Mouse (Mus musculus) G1E-ER4 (cell line): Measurements from ENCODE around the gene Atxn1. TPM values are rescaled to one million over a fixed set of nuclear protein-coding genes. Genes with fewer than 3 reads are reported as not detected.

Experiments
- GATA1 ChIP-seq: IDR thresholded peaks from one replicate; pipeline ENCODE4 v1.8.0; 2012; ENCODE audit warnings: low read length, inconsistent platforms
- polyA plus RNA-seq: library from polyadenylated mRNA; stranded (reverse); fragments of >175 nt; gene quantifications from 2 replicates; pipeline ENCODE4 v1.2.3, GENCODE M21; 2012

The Atxn1 gene
- polyA plus RNA-seq, 1 experiment: 5.5 TPM

DNA sequence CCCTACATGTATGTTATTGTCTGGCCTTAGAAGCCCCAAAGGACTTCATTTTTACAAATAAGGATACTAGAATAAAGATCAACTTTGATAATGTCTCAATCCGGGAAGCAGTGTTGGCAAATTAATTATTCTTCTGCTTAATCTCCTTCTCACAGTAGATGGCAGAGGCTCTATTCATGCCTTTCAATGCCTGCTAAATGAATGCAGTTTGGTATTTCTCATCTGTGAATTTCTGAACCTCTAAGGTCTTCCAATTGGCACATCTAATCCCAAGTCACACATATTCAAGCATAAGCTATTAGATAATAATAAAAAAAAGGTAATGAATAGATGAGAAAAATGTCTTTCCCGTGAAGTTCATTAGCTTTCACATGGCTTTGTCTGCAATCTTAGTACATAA lies 365.0 kb downstream of the Atxn1 start:
- no peak for TF ChIP-seq GATA1

- no peak for TF ChIP-seq GATA1
Observed at GRCm38 (mm10) chr13:45595416-45595815, 369.4 kb downstream of the Atxn1 start.

DNA sequence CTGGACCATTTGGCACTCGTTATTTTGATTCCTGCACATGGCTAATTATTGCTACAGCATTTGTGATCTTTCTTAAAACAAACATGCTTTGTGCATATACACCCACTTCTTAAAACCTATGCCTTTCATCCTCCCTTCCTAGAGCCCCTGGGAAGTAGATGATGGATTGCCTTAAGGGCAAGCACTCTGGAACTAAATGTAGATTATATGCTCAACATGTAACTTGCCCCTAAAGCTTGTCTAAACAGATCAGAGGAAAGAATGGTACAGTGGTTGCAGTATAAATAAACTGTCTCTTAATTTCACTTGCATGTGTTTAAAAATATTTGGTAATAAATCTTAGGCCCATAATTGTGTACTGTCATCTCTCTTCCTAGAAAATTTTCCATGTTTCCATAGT lies 370.9 kb downstream of the Atxn1 start:
- no peak for TF ChIP-seq GATA1

GRCm38 (mm10) chr13:45590898-45591297 lies 373.9 kb downstream of the Atxn1 start:
- TF ChIP-seq GATA1: no peak

- no peak for TF ChIP-seq GATA1
Observed at GRCm38 (mm10) chr13:45583061-45583460, 381.7 kb downstream of the Atxn1 start.

DNA sequence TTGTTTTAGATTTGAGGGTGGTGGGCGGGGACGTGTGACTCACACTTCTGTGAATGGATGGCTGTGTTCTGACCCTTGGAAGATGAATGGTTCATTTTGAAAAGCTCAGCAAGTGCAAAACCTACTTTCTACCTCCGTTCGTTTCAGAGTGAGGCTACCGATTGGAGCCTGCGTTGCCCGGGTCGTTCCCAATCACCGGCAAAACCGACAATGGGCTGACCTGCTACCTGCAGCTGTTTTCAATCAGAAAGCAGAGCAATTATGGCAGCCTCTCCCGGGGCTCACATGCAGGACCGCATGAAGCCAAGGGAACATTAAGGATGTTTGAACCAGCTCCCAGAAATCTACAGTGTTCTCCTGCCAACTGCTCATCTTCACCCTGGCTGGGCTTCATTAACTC lies 382.5 kb downstream of the Atxn1 start:
- TF ChIP-seq GATA1: no peak

GRCm38 (mm10) chr13:45579751-45580150 lies 385.1 kb downstream of the Atxn1 start:
- no peak for TF ChIP-seq GATA1

DNA sequence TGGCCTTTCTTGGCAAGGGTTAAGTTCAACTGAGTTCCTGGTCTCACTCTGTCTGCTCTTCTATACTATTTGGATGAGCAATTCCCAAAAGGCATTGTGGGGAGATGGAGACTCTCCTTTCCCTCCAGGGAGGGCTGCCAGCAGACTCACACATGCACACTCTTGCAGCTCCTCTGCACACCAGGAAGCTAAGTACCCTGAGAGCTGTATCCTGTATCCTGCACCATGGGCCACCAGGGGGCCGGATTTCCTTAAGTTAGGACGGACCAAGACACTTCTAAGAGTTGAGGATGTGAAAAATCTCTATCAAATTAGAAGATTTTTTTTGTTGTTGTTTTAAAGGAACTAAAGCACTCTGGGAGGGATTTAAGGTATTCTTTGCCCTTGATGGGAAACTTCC lies 387.0 kb downstream of the Atxn1 start:
- no peak for TF ChIP-seq GATA1

DNA sequence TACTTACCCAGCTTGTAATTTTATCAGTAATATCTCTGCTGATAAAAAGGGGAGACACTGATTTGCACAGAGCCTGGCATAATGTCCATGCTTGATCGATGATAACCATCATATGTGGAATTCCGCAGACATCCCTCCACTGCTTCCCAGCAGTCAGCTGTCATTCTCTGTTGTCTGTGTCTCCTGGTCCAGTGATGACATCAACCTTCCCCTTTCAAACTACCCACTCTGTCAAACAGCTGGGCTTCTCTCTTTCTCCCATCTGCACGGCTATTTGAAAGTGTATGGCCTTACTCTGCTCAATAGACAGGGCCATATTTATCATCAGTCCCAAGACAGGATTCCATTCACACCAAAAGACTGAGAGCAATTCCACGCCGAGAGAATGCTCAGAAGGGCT lies 387.4 kb downstream of the Atxn1 start:
- TF ChIP-seq GATA1: no peak

DNA sequence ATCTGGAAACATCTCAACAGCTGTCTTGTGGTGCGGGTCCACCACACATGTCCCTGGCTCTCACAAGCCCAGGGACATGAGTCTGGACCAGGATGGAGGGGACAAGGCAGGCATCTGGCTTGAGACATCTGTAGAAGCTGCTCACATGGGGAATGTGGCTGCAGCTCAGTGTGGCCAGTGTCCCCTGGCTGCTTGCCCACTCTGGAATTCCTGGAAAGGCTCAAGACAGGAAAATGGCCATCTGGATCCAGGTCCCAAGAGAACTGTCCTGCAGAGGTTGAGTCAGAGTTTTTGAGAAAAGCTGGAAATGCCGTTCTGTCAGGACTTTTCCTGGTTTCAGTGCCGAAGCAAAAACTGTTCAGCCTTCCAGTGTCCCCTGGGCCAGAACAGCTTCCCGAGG lies 388.6 kb downstream of the Atxn1 start:
- no peak for TF ChIP-seq GATA1

DNA sequence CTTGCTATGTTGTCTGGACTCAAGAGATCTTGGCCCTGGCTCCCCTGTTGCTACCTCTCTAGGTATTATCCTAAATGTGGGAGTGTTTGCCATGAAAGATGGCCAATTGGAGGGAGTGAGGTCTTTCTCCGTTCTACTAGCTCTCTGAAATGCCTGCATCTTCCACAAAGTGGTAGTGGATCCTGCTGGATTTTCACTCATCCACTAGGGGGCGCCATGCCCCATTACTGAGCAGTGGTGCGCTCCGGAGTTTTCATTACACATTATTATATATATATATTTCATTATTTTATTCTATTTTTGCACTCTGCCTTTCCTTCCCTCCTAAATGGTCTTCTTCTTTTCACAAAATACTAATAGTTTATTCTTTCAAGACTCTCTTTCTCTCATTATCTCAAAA lies 392.0 kb downstream of the Atxn1 start:
- TF ChIP-seq GATA1: no peak

GRCm38 (mm10) chr13:45571795-45572262 lies 393.0 kb downstream of the Atxn1 start:
- no peak for TF ChIP-seq GATA1

GRCm38 (mm10) chr13:45569932-45570331 lies 394.9 kb downstream of the Atxn1 start:
- no peak for TF ChIP-seq GATA1

- TF ChIP-seq GATA1: no peak
Observed at GRCm38 (mm10) chr13:45564946-45565345, 399.9 kb downstream of the Atxn1 start.

GRCm38 (mm10) chr13:45562011-45562410 lies 402.8 kb downstream of the Atxn1 start:
- TF ChIP-seq GATA1: no peak

- TF ChIP-seq GATA1: no peak
Observed at GRCm38 (mm10) chr13:45560543-45560942, 404.3 kb downstream of the Atxn1 start.

- no peak for TF ChIP-seq GATA1
Observed at GRCm38 (mm10) chr13:45559258-45559657, 405.6 kb downstream of the Atxn1 start.

DNA sequence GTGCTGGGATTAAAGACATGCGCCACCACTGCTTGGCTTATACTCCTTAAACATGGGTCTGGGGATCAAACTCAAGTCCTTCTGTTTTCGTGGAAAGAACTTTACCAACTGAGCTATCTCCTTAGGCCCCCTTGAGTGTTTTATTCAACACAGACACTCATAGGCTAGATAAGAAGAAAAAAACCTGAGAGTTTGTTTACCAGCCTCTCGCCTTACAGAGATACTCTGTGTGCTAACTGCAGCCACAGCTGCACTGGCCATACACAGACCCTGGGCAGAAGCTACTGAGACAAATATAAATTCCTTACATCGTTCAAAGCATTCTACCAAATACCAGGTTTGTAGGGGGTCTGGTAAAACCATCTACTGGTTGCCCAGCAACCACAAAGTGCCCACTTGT lies 406.4 kb downstream of the Atxn1 start:
- no peak for TF ChIP-seq GATA1
